Mouse (Mus musculus) E14TG2a.4 (cell line): ENCODE measurements at regions not wholly inside any gene's neighbourhood (a gene's known extent, or its start where the extent isn't known, plus 50 kb on each side); places are given as distances from the start of the nearest gene placed in this dataset.

Experiments used
- H3K27me3 ChIP-seq: 2 replicates; pipeline ENCODE4 v1.6.1; 2014; ENCODE audit warnings: low read length, control low read depth; ENCODE audit not compliant: insufficient read depth
- H3K36me3 ChIP-seq: 2 replicates; pipeline ENCODE4 v1.6.1; 2014; ENCODE audit warnings: low read length, control low read depth; ENCODE audit not compliant: insufficient read depth
- H3K4me1 ChIP-seq: replicated peaks from 2 replicates; pipeline ENCODE4 v1.6.1; 2014; ENCODE audit warnings: low read depth, low read length, control low read depth
- H3K4me3 ChIP-seq: replicated peaks from 2 replicates; pipeline ENCODE4 v1.5.1; 2014; ENCODE audit warnings: mild to moderate bottlenecking, low read length
- H3K9me3 ChIP-seq: 2 replicates; pipeline ENCODE4 v1.6.1; 2014; ENCODE audit warnings: low read length, control low read depth
- CTCF ChIP-seq: conservative IDR thresholded peaks from 2 replicates; pipeline ENCODE4 v1.5.1; 2014; ENCODE audit warnings: low read length
- NANOG ChIP-seq: IDR thresholded peaks from 2 replicates; pipeline ENCODE4 v1.6.1; 2014; ENCODE audit warnings: borderline replicate concordance, low read length, mixed read lengths
- POU5F1 ChIP-seq: IDR thresholded peaks from 2 replicates; pipeline ENCODE4 v1.6.1; 2014; ENCODE audit warnings: low read length, borderline replicate concordance

GRCm38 (mm10) chr10:111880354-111880753, 92.1 kb upstream of the Krr1 start:
- Histone ChIP-seq H3K4me1 (no peaks in the 10 kb centered on the region), H3K27me3 (no peaks in the 10 kb centered on the region; the same call in 1 of the 2 replicates), H3K4me3 (no peak overlapping the region), H3K9me3 (no peaks in the 10 kb centered on the region; the same call in 1 of the 2 replicates), H3K36me3 (no peaks in the 10 kb centered on the region)
- no peak for TF ChIP-seq NANOG
- no peak for TF ChIP-seq POU5F1
- TF ChIP-seq CTCF: no peak

- no peaks in the 10 kb centered on the region for H3K36me3 ChIP-seq
- no peaks in the 10 kb centered on the region for H3K9me3 ChIP-seq
- H3K27me3 ChIP-seq: no peaks in the 10 kb centered on the region; the same call in 1 of the 2 replicates
- no peak overlapping the region for H3K4me3 ChIP-seq
- no peak for TF ChIP-seq POU5F1
- no peak for TF ChIP-seq NANOG
- no peak for TF ChIP-seq CTCF
- H3K4me1 ChIP-seq: no peaks in the 10 kb centered on the region
These were observed 90.9 kb upstream of the Krr1 start for GRCm38 (mm10) chr10:111881339-111882211.

GRCm38 (mm10) chr10:111882521-111882920, 89.9 kb upstream of the Krr1 start:
- TF ChIP-seq POU5F1: no peak
- no peak for TF ChIP-seq NANOG
- no peak for TF ChIP-seq CTCF
- H3K27me3 ChIP-seq: no peaks in the 10 kb centered on the region; the same call in 1 of the 2 replicates
- no peaks in the 10 kb centered on the region for H3K4me1 ChIP-seq
- no peaks in the 10 kb centered on the region for H3K9me3 ChIP-seq
- H3K36me3 ChIP-seq: no peaks in the 10 kb centered on the region
- H3K4me3 ChIP-seq: no peak overlapping the region

GRCm38 (mm10) chr10:111884701-111885100, 87.8 kb upstream of the Krr1 start:
- no peak overlapping the region for H3K4me3 ChIP-seq
- TF ChIP-seq NANOG: no peak
- no peak for TF ChIP-seq POU5F1
- TF ChIP-seq CTCF: no peak
- no peaks in the 10 kb centered on the region for H3K4me1 ChIP-seq
- H3K9me3 ChIP-seq: no peaks in the 10 kb centered on the region
- H3K27me3 ChIP-seq: no peaks in the 10 kb centered on the region; the same call in 1 of the 2 replicates
- H3K36me3 ChIP-seq: no peaks in the 10 kb centered on the region

- H3K9me3 ChIP-seq: no peaks in the 10 kb centered on the region
- H3K4me1 ChIP-seq: no peaks in the 10 kb centered on the region
- H3K27me3 ChIP-seq: no peaks in the 10 kb centered on the region
- TF ChIP-seq CTCF: no peak
- TF ChIP-seq POU5F1: no peak
- TF ChIP-seq NANOG: no peak
- H3K36me3 ChIP-seq: no peaks in the 10 kb centered on the region
- no peak overlapping the region for H3K4me3 ChIP-seq
These were observed 83.4 kb upstream of the Krr1 start for GRCm38 (mm10) chr10:111889111-111889510.

GRCm38 (mm10) chr10:111893489-111893888, 79.0 kb upstream of the Krr1 start:
- H3K27me3 ChIP-seq: no peaks in the 10 kb centered on the region
- H3K4me3 ChIP-seq: no peak overlapping the region
- peaks cover 11% of the 10 kb centered on the region for H3K4me1 ChIP-seq
- no peaks in the 10 kb centered on the region for H3K9me3 ChIP-seq
- TF ChIP-seq NANOG (no peak), POU5F1 (no peak), CTCF (no peak)
- H3K36me3 ChIP-seq: no peaks in the 10 kb centered on the region

- H3K4me1 ChIP-seq: peaks cover 11% of the 10 kb centered on the region
- H3K4me3 ChIP-seq: no peak overlapping the region
- no peaks in the 10 kb centered on the region for H3K9me3 ChIP-seq
- TF ChIP-seq NANOG (no peak), POU5F1 (no peak), CTCF (no peak)
- no peaks in the 10 kb centered on the region for H3K36me3 ChIP-seq
- H3K27me3 ChIP-seq: no peaks in the 10 kb centered on the region
These were observed 78.5 kb upstream of the Krr1 start for GRCm38 (mm10) chr10:111893941-111894340.

- TF ChIP-seq CTCF (no peak), POU5F1 (no peak), NANOG (no peak)
- Histone ChIP-seq H3K4me1 (peaks cover 26% of the 10 kb centered on the region), H3K36me3 (no peaks in the 10 kb centered on the region), H3K9me3 (no peaks in the 10 kb centered on the region), H3K4me3 (no peak overlapping the region), H3K27me3 (no peaks in the 10 kb centered on the region)
These were observed 75.1 kb upstream of the Krr1 start for GRCm38 (mm10) chr10:111897361-111897760.

GRCm38 (mm10) chr10:111900723-111901716, 71.4 kb upstream of the Krr1 start:
- TF ChIP-seq NANOG: peak; percentile 45; the same call in 1 of the 2 replicates
- TF ChIP-seq CTCF: no peak
- H3K9me3 ChIP-seq: no peaks in the 10 kb centered on the region
- no peaks in the 10 kb centered on the region for H3K36me3 ChIP-seq
- peaks cover 16% of the 10 kb centered on the region; the same call in 1 of the 2 replicates for H3K4me1 ChIP-seq
- no peaks in the 10 kb centered on the region for H3K27me3 ChIP-seq
- H3K4me3 ChIP-seq: no peak overlapping the region
